Mouse (Mus musculus): Measurements from ENCODE around the gene Bahd1. TPM values are rescaled to one million over a fixed set of nuclear protein-coding genes. Genes with fewer than 3 reads are reported as not detected.

The Bahd1 gene
- 2.3 and 2.5 TPM in 2 replicates for polyA plus RNA-seq (2015; fragmentation: Nextera tagmentation; extraction: Ambion mirVana)

DNA sequence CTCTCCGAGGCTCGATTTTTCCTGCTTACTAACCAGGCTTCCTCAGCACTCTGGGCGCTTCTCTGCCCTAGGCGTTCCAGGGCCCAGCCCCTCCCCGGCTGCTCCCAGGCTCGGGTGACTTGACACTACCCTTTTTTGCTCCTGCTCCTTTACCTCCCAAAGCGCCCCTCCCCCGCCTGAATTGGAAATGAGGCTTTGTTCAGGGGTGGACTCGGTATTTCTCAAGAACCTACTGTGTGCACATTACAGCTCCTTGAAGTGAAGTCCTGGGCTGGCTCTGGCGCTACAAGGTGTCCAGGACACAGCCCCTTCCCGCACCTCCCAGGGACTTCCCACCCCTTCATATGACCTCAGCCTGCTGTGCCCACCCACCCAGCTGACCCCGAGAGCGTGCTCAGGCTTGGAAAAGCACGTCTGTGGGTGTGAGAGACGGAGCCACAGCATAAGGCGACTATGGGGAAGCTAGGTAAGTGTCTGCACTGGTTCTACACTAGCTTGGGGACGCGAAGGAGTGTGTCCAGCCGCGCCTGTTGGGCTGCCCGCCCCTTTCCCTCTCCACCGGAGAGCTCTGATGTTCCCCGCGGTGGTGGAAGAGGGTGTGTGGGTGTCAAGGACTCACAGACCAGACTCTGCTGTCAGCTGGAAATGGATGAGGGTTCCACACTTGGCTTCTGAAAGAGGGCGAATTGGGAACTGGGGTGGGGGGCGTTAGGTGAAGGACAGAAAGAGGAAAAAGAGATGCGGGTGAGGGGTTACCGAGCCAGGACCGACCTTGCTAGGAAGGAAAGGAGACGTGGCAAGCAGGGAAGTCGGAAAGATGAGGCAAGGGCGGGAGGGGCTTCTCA lies at the start of gene Bahd1:
Gene Bahd1 (plus strand): TSS at position 397 of the 845 bp plus-strand sequence.
- H3K27ac ChIP-seq = peak within 1 kb of the TSS; percentile 30; the same call in 1 of the 2 replicates
- no peaks in the 10 kb centered on the region for H3K36me3 ChIP-seq
- H3K4me3 ChIP-seq (replicated peaks) = peak within 1 kb of the TSS; percentile 98
- peaks cover 74% of the 10 kb centered on the region for H3K27me3 ChIP-seq
- peak within 1 kb of the TSS; percentile 100 for H3K4me2 ChIP-seq
- peak within 1 kb of the TSS; percentile 95 for H3K9ac ChIP-seq
- H3K9me3 ChIP-seq (replicated peaks) = no peaks in the 10 kb centered on the region
- ATAC-seq (ENCODE audit: low read depth) = no peak
- H3K4me1 ChIP-seq (replicated peaks) = peaks cover 69% of the 10 kb centered on the region
- under 1% methylated on average over 32 of the region's 32 CpGs for WGBS (ENCODE audit: insufficient replicate concordance)
- peak; percentile 35 for DNase-seq

DNA sequence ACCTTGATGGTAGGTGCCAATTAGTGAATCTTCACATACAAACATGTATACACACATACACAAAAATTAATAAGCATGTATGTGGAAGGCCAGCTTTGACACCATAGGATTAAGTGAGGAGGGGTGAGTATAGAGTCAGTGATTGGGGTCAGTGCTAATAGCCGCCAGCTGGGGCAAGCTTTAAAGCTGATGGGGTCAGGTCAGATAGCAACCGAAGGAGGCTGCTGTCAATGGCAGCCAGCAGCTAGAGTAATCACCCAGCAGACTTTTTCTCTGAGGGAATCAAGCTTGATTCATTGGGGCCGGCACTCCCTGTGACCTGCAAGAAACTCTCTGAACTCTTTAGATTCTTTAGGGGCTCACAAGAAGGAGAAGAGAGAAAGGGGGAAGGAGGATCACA lies 48.4 kb upstream of the Bahd1 start:
- Histone ChIP-seq H3K4me1 (replicated peaks) (peaks cover 2% of the 10 kb centered on the region; the same call in 1 of the 2 replicates), H3K27ac (no peak overlapping the region), H3K36me3 (no peaks in the 10 kb centered on the region), H3K4me2 (no peak overlapping the region), H3K4me3 (replicated peaks) (no peak overlapping the region), H3K9me3 (replicated peaks) (no peaks in the 10 kb centered on the region), H3K27me3 (0 out of 2 replicates have a peak, but pooled peaks cover 6% of the 10 kb centered on the region), H3K9ac (no peak overlapping the region)
- WGBS (ENCODE audit: insufficient replicate concordance) = 57% methylated on average over 3 of the region's 3 CpGs
- no peak for ATAC-seq (ENCODE audit: low read depth)
- DNase-seq = no peak

DNA sequence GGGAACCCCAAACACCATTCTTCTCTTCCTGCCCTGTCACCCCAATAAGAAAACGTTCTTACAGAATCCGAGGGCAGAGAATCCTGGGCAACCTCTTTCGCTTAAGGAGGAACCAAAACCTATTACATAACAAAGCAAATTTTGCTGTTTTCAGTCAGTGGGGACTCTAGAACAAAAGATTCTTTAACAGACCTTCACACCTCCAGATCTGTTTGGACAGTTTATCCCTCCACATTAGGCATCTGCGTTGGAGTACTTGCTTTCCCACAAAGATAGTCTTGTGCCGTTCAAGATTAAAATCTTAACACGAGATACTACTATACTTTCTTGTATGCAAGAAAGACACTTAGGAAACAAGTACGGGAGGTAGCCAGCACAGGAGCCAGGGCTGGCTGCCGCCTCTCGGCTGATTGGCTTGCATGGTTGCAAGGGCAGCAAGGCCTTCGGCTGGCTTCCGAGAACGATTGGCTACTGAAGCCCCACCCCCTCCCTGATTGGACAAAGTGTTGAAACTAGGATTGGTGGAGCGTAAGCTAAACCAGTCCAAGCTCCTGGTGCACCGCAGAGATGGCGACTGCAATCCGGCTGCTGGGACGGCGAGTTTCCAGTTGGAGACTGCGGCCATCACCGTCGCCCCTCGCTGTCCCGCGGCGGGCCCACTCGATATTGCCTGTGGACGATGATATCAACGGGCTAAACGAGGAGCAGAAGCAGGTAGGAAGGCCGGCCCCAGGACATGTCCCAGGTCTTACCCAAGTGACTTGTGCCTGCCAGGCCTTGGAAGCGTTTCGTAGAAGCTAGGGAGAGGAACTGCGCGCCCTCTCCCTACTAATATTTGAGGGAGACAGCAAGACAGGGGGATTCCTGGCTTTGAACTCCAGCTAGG lies 38.5 kb upstream of the Bahd1 start, which contains the start of gene Ivd:
Gene Ivd (plus strand): TSS at position 501 of the 886 bp plus-strand sequence.
- no peaks in the 10 kb centered on the region for H3K9me3 ChIP-seq (replicated peaks)
- peak within 1 kb of the TSS; percentile 86 for H3K4me2 ChIP-seq
- peaks cover 8% of the 10 kb centered on the region; the same call in 1 of the 2 replicates for H3K27me3 ChIP-seq
- peak within 1 kb of the TSS; percentile 57 for H3K27ac ChIP-seq
- ATAC-seq (ENCODE audit: low read depth) = peak; percentile 99
- H3K9ac ChIP-seq = peak within 1 kb of the TSS; percentile 73
- peak; percentile 88 for DNase-seq
- H3K4me3 ChIP-seq (replicated peaks) = peak within 1 kb of the TSS; percentile 66
- WGBS (ENCODE audit: insufficient replicate concordance) = 1% methylated on average over 34 of the region's 34 CpGs
- H3K36me3 ChIP-seq = no peaks in the 10 kb centered on the region
- peaks cover 22% of the 10 kb centered on the region for H3K4me1 ChIP-seq (replicated peaks)

DNA sequence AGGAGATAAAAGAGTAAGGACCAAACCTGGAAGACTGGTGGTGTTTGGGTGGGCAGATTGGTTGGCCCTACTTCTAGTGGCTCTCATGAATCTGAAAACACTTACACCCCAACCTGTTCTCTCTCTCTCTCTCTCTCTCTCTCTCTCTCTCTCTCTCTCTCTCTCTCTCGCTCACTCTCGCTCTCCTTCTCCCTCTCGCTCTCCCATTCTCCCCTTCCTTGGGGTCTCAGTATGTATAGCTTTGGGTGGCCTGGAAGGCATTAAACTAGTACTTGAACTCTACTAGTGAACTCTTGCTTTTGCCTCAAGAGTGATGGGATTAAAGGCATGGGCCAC lies 37.9 kb upstream of the Bahd1 start:
- ATAC-seq (ENCODE audit: low read depth) (no peak), DNase-seq (no peak)
- Histone ChIP-seq H3K4me1 (replicated peaks) (peaks cover 22% of the 10 kb centered on the region), H3K27me3 (peaks cover 8% of the 10 kb centered on the region; the same call in 1 of the 2 replicates), H3K9ac (peak overlapping the region; percentile 73), H3K9me3 (replicated peaks) (no peaks in the 10 kb centered on the region), H3K27ac (peak overlapping the region; percentile 57), H3K36me3 (no peaks in the 10 kb centered on the region), H3K4me3 (replicated peaks) (peak overlapping the region; percentile 66), H3K4me2 (peak overlapping the region; percentile 86)
- WGBS (ENCODE audit: insufficient replicate concordance) = 46% methylated on average over 3 of the region's 3 CpGs

DNA sequence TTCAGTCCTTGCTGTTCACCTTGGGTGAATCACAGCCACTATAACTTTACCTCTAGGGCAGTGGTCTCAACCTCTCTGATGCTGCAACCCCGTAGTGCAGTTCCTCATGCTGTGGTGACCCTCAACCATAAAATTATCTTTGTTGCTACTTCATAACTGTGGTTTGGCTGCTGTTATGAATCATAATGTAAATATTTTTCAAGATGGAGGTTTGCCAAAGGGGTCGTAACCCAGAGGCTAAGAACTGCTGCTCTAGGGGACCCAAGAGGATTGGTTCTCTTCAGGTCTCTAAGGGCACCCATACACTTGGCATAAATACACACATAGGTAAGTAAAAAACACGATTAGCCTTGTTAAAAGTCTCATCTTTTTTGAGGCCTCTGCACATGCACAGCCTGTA lies 29.6 kb upstream of the Bahd1 start:
- H3K27me3 ChIP-seq = no peaks in the 10 kb centered on the region
- H3K4me3 ChIP-seq (replicated peaks) = no peak overlapping the region
- no peaks in the 10 kb centered on the region for H3K4me1 ChIP-seq (replicated peaks)
- no peak overlapping the region for H3K27ac ChIP-seq
- no peak overlapping the region for H3K9ac ChIP-seq
- peaks cover 29% of the 10 kb centered on the region for H3K36me3 ChIP-seq
- ATAC-seq (ENCODE audit: low read depth) (no peak), DNase-seq (no peak)
- WGBS (ENCODE audit: insufficient replicate concordance) = 77% methylated on average over 3 of the region's 3 CpGs
- no peak overlapping the region for H3K4me2 ChIP-seq
- H3K9me3 ChIP-seq (replicated peaks) = no peaks in the 10 kb centered on the region

DNA sequence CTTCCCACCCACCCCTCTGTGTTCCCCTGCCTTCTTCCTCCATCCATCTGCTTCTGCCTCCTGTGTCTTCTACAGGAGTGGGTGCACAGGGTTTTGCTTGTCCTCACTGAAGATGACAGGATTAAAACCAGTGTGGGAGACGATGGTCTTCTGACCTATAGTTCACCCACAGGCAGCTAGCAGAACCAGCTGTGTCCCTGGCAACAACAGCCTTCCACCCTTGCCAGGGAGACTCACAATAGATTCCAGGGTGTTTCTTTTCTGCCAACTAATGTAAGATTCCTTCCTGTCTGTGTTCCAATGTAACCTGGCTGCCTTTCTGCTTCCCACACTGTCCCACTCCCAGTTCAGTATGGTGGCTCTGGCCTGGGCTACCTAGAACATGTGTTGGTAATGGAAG lies 29.1 kb upstream of the Bahd1 start:
- Histone ChIP-seq H3K36me3 (peaks cover 29% of the 10 kb centered on the region), H3K27me3 (no peaks in the 10 kb centered on the region), H3K4me2 (no peak overlapping the region), H3K4me1 (replicated peaks) (no peaks in the 10 kb centered on the region), H3K4me3 (replicated peaks) (no peak overlapping the region), H3K9ac (no peak overlapping the region), H3K9me3 (replicated peaks) (no peaks in the 10 kb centered on the region), H3K27ac (no peak overlapping the region)
- ATAC-seq (ENCODE audit: low read depth) (no peak), DNase-seq (no peak)
- WGBS (ENCODE audit: insufficient replicate concordance) = 65% methylated on average over 1 of the region's 1 CpGs

DNA sequence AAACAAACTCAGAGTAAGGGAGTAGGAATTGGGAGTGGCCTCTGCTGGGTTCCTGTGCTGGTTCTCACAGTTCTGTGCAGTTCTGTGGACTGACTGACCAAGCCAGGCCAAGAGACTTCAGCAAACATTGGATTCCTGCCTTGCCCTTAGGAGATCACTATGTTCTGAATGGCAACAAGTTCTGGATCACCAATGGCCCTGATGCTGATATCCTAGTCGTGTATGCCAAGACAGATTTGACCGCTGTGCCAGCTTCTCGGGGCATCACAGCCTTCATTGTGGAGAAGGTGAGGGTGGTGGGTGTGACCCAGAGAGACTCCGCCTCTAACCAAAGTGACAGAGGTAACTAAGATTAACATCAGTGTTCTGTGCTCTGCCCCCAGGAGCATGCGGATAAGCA lies 27.2 kb upstream of the Bahd1 start:
- Histone ChIP-seq H3K4me3 (replicated peaks) (no peak overlapping the region), H3K9ac (no peak overlapping the region), H3K4me1 (replicated peaks) (no peaks in the 10 kb centered on the region), H3K4me2 (no peak overlapping the region), H3K36me3 (peaks cover 45% of the 10 kb centered on the region), H3K27me3 (no peaks in the 10 kb centered on the region), H3K27ac (no peak overlapping the region), H3K9me3 (replicated peaks) (no peaks in the 10 kb centered on the region)
- no peak for DNase-seq
- WGBS (ENCODE audit: insufficient replicate concordance) = 76% methylated on average over 5 of the region's 5 CpGs
- no peak for ATAC-seq (ENCODE audit: low read depth)

DNA sequence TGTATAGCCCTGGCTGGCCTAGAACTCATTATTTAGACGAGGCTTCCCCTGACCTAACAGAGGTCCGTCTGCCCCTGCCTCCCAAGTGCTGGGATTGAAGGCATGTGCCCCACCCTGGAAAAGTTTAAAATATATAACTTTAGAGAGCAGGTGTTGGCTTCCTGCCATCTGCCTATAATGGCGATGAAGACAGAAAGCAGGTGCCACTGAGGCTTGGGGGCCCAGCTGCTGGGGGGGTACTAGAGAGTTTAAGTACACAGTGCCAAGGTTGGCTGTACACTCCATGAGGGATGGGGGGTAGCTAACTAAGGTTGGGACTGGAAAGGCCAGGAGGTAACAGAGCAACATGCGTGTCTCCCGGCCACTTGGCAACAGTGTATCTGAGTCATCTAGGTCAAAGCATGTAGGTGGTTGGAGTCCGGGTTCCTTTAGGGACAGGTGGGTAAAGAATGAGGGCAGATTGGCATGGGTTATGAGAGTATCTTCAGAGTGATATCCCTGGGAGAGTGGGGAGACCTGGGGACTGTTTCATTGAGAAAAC lies 26.2 kb upstream of the Bahd1 start:
- H3K4me3 ChIP-seq (replicated peaks) = no peak overlapping the region
- DNase-seq = no peak
- no peak overlapping the region for H3K27ac ChIP-seq
- H3K4me2 ChIP-seq = no peak overlapping the region
- H3K9ac ChIP-seq = no peak overlapping the region
- 83% methylated on average over 6 of the region's 6 CpGs for WGBS (ENCODE audit: insufficient replicate concordance)
- H3K9me3 ChIP-seq (replicated peaks) = no peaks in the 10 kb centered on the region
- ATAC-seq (ENCODE audit: low read depth) = no peak
- no peaks in the 10 kb centered on the region for H3K27me3 ChIP-seq
- no peaks in the 10 kb centered on the region for H3K4me1 ChIP-seq (replicated peaks)
- peaks cover 46% of the 10 kb centered on the region for H3K36me3 ChIP-seq

DNA sequence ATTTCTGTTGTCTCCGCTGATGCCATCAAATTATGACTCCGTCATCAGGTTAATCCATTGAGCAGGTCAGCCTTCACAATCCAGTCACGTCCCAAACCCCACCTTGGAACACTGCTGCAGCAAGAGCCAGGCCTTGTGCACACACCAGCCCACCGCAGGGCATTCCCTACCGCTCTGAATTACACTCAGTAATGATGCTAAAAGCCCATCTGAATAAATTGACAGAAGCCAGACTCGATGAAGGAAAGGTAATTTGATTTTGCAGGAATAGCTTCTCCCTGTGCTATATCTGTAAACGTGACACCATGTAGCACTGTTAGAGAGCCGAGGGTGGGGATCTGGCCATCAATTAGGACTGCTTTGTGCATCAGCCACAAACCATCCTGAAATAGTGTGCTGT lies 24.9 kb upstream of the Bahd1 start:
- 83% methylated on average over 8 of the region's 8 CpGs for WGBS (ENCODE audit: insufficient replicate concordance)
- Histone ChIP-seq H3K4me1 (replicated peaks) (no peaks in the 10 kb centered on the region), H3K27me3 (no peaks in the 10 kb centered on the region), H3K9me3 (replicated peaks) (no peaks in the 10 kb centered on the region), H3K27ac (no peak overlapping the region), H3K9ac (no peak overlapping the region), H3K4me3 (replicated peaks) (no peak overlapping the region), H3K4me2 (no peak overlapping the region), H3K36me3 (peaks cover 37% of the 10 kb centered on the region; the same call in 1 of the 2 replicates)
- no peak for DNase-seq
- ATAC-seq (ENCODE audit: low read depth) = no peak

DNA sequence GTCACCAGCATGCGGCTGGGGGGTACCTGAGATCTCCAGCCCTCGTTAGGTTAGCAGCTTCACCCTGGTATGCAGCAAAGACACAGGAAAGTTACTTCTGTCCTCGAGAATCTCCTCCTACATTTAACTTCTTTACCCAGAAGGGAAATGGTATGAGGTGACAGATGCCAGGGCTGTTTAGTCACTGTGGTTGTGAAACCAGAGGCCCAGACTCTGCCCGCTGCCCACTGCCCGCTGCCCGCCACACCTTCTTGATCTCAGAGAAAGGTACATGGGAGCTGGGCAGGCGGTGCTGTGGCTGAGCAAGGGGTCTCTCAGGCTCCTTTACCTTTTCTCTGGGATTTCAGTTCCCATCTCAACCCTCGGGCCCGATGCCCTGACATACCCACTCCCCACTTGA lies 23.7 kb upstream of the Bahd1 start:
- 79% methylated on average over 9 of the region's 9 CpGs for WGBS (ENCODE audit: insufficient replicate concordance)
- Histone ChIP-seq H3K4me3 (replicated peaks) (no peak overlapping the region), H3K27ac (no peak overlapping the region), H3K4me2 (no peak overlapping the region), H3K36me3 (peaks cover 31% of the 10 kb centered on the region; the same call in 1 of the 2 replicates), H3K4me1 (replicated peaks) (no peaks in the 10 kb centered on the region), H3K9me3 (replicated peaks) (no peaks in the 10 kb centered on the region), H3K27me3 (no peaks in the 10 kb centered on the region), H3K9ac (no peak overlapping the region)
- no peak for DNase-seq
- ATAC-seq (ENCODE audit: low read depth) = no peak

DNA sequence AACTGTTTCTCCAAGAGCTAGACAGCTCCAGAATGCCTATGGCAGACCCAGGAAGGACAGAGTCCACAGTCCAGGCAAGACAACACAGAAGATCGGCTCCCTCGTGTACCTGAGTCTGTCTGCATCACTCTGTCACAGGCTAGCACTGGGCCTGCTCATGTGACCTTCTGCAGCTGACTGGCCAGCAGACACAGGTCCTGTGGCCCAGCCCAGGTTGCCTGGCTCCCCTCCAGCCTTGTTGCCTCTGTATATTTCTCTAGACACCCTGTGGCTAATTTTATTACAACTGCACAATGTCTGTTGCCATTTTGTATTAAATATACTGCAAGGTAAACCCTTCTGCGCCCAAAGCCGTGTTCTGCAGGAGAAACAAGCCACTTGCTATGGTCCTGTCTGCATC lies 19.2 kb upstream of the Bahd1 start:
- H3K4me2 ChIP-seq = no peak overlapping the region
- DNase-seq (no peak), ATAC-seq (ENCODE audit: low read depth) (no peak)
- no peak overlapping the region for H3K4me3 ChIP-seq (replicated peaks)
- no peak overlapping the region for H3K9ac ChIP-seq
- H3K9me3 ChIP-seq (replicated peaks) = no peaks in the 10 kb centered on the region
- 68% methylated on average over 4 of the region's 4 CpGs for WGBS (ENCODE audit: insufficient replicate concordance)
- peaks cover 18% of the 10 kb centered on the region for H3K4me1 ChIP-seq (replicated peaks)
- H3K27me3 ChIP-seq = peaks cover 13% of the 10 kb centered on the region
- H3K27ac ChIP-seq = no peak overlapping the region
- H3K36me3 ChIP-seq = peaks cover 17% of the 10 kb centered on the region; the same call in 1 of the 2 replicates
